Mouse (Mus musculus): ENCODE results near the gene Gm42421.

DNA sequence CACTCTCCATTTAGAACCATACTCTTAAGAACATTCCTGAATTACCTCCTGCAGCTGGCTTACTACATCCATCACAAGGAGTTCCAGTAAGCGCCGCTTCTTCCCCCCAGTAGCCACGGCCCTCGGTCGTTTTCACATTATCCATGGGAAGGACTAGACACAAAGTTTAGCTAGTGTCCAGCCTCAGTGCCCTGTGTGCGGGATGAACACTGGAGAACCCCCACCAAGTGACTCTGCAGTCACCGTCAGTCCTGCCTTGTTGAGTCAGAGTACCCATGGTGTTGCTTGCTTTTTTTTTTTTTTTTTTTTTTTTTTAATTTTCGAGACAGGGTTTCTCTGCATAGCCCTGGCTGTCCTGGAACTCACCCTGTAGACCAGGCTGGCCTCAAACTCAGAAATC, 33.2 kb downstream of the Gm42421 start:
- TF ChIP-seq CTCF (IDR thresholded peaks at IDR 0.05; ENCODE audit: low read depth) (no peak), EP300 (optimal IDR thresholded peaks at IDR 0.05) (no peak)

Data from stomach, postnatal 0 days (tissue).